Mouse (Mus musculus) bone marrow, adult 2 months (tissue): ENCODE measurements around the gene Ska2. TPM values are rescaled to one million over a fixed set of nuclear protein-coding genes. Genes with fewer than 3 reads are reported as not detected.

Source experiments
- H3K27ac ChIP-seq: fragments of 200-500 bp; 2 replicates; pipeline ENCODE4 v1.5.1; 2012; ENCODE audit warnings: low read depth, mild to moderate bottlenecking, control low read depth, inconsistent platforms, low read length; ENCODE audit not compliant: control insufficient read depth, poor library complexity, insufficient read depth
- H3K4me1 ChIP-seq: fragments of 200-500 bp; 2 replicates; pipeline ENCODE4 v1.6.1; 2011; ENCODE audit warnings: low read length; ENCODE audit not compliant: control insufficient read depth, insufficient read depth
- H3K4me3 ChIP-seq: fragments of 200-500 bp; replicated peaks from 2 replicates; pipeline ENCODE3; 2011; ENCODE audit warnings: mild to moderate bottlenecking, low read depth, low read length, control low read depth; ENCODE audit not compliant: control insufficient read depth
- CTCF ChIP-seq: fragments of 200-500 bp; IDR thresholded peaks from 2 replicates; pipeline ENCODE4 v1.5.1; 2011; ENCODE audit warnings: low read length, control low read depth; ENCODE audit not compliant: control insufficient read depth, insufficient read depth
- POLR2A ChIP-seq: fragments of 200-500 bp; IDR thresholded peaks from 2 replicates; pipeline ENCODE4 v1.6.1; 2011; ENCODE audit warnings: low read depth, mild to moderate bottlenecking, control low read depth, low read length, borderline replicate concordance; ENCODE audit not compliant: control insufficient read depth
- WGBS: fragments of 180-500 bp; shearing (Covaris S2); methylation state at CpG from one replicate; pipeline ENCODE4 v1.1.7; 2018; 5-methylcytosine and 5-hydroxymethylcytosine counted together
- polyA plus RNA-seq: library from polyadenylated mRNA; stranded (reverse); fragments of >200 nt; gene quantifications from 2 replicates; pipeline ENCODE4 v1.2.4, GENCODE M21; 2011; ENCODE audit warnings: low replicate concordance; ENCODE audit not compliant: missing spikeins, insufficient read depth, insufficient read length

Gene Ska2
- polyA plus RNA-seq, 1 experiment, result 47.0 TPM

DNA sequence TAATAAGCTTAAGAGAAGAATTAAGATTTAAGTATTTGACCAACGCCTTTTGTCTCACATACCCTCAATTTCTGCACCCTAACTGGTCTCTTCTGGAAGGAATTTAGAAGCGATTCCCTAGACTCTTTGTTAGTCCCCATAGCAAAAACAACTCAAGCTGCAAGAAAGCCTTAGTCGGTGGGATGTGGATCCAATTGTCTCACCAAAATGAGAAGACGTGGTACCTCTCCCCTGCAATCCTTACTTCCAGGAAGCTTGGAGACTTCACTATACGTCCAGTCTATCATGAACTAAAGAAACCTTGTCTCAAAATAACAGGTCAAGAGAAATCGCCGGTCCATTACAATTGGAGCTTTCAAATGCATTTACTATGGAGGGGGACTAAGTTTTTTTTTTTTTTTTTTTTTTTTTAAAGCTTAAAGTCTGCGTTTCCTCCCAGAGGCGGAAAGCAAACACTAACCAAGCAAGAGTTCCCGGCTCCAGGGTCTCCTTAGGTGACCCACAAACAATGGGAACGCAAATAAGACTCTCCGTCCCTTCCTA, 17.3 kb downstream of the Ska2 start:
- 5% methylated on average over 12 of the region's 12 CpGs for WGBS
- H3K4me1 ChIP-seq, result no peaks in the 10 kb centered on the region
- TF ChIP-seq CTCF (no peak), POLR2A (no peak)
- H3K4me3 ChIP-seq, result peak overlapping the region; percentile 74
- H3K27ac ChIP-seq, result 0 out of 2 replicates have a peak overlapping the region, but pooled peaks have one; percentile 34

DNA sequence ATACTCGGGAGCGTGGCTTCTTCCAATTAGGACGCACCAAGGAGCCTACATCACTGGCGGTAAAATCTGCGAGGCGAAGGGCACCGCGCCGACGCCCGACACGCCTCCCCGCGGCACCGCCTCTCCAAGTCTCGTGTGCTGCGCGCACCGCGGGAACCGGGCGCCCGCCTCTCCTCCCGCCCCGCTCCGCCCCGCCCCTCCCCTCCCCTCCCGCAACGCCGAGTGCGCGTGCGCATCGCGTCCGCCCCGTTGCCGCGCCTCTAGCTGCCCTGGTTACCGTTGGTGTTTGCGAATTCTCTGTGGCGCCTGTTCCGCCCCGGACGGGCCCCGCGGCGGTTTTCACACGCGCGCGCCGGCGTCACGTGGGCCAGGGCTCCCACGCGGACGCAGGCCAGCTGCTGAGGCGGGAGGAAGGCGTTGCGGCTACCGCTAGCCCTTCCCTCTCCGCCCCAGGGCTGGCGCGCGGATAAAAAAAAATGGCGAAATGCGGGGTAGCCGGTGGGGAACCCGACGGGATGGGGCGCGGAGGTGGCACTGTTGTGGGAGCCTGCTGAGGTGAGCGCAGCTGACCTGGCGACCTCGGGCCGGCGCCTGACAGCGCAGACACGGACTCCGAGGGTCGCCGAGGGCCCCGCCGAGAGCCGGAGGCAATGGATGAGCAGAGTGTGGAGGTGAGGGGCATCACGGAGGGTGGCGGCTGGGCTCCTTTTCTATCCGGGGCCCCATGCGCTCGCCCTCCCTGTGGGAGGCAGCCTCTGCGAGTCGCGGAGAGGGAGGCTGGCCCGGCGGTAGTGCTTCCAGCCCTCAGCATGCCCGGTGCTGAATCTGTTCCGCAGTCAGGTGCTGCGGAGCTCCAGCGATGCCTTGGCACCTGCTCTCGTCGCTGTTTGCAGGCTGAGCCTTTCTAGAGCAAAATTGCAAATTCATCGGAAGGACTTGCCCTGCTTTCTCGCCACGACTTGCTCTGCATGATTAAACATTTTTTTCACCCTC, 18.1 kb downstream of the Ska2 start, which contains the start of gene Trim37:
Trim37 (plus strand) TSS at position 254 of the 993 bp plus-strand sequence.
- WGBS, result under 1% methylated on average over 97 of the region's 105 CpGs
- Histone ChIP-seq H3K27ac (peak within 1 kb of the TSS; percentile 89), H3K4me1 (no peaks in the 10 kb centered on the region), H3K4me3 (peak within 1 kb of the TSS; percentile 74)
- TF ChIP-seq CTCF (no peak), POLR2A (peak; percentile 44; the same call in 1 of the 2 replicates)

DNA sequence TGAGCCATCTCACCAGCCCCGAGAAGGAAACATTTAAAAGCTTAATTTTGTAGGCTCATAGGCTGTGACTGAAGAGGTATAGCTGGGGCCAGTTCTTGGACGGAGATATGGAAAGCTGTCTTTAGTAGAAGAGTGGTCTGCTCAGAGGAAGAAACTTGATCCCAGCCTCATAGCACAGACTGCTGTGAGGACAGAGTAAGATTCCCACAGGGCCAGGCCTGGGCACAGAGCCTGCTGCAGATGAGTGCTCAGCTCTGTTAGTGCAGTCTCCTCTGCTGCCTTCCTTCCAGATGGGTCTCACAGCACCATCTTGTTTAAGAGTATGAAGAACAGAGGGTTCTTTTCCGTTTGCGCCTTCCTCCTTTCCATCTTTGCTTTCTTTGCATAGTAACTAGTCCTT, 27.2 kb downstream of the Ska2 start:
- WGBS, result 88% methylated on average over 4 of the region's 4 CpGs
- H3K27ac ChIP-seq, result no peak overlapping the region
- no peak overlapping the region for H3K4me3 ChIP-seq
- TF ChIP-seq CTCF (no peak), POLR2A (no peak)
- no peaks in the 10 kb centered on the region for H3K4me1 ChIP-seq

DNA sequence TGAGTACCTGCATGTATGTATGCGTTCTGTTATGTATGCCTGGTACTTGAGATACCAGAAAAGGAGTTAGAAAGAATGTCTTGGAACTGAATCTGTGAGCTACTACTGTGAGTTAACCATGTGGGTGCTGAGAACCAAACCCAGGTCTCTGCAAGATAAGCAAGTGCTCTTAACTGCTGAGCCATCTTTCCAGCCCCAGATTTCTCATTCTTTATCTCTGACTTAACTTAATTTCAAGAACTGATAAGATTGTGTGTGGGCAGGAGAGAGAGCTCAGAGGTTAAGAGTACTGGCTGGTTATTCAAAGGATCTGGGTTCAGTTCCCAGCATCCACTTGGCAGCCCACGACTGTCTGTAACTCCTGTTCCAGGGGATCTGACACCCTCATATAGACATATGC, 49.0 kb downstream of the Ska2 start:
- WGBS, result 88% methylated on average over 2 of the region's 2 CpGs
- Histone ChIP-seq H3K4me3 (no peak overlapping the region), H3K4me1 (no peaks in the 10 kb centered on the region), H3K27ac (no peak overlapping the region)
- no peak for TF ChIP-seq CTCF
- TF ChIP-seq POLR2A, result no peak

DNA sequence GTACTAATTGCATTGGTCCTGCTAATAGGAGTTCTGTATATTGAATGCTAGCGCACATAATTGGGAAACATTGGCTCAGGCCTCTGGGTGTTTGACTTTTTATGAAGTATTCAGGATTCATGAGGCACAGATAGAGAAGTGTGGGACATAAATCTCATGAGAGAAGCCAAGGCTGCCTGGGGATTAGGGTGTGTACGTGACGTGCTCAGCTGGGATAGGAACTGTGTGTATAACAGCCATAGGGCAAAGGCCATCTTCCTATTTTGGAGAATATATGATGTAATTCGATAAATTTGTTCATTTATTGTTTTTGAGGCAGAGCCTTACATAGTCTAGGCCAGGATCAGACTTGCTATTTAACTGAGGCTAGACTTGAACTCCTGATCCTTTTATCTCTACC, 53.7 kb downstream of the Ska2 start:
- WGBS, result 89% methylated on average over 4 of the region's 4 CpGs
- H3K4me1 ChIP-seq, result no peaks in the 10 kb centered on the region

DNA sequence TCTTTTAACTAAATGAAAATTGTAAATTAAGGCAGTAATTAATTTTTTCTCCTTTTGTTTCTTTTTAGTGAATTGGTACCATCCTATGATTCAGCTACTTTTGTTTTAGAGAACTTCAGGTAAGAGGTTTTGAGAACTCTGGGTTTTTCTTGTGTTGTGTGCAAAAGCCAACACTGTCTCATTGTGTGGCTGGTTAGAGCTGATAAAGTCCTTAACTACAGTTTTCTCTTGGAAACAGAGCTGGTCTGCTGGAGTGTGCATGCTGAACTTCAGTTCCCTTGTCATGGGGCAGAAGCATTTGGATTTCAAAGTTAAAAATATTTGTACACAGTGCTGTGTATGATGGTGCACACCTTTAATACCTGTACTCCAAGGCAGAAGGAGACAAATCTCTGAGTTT, 54.7 kb downstream of the Ska2 start:
- H3K27ac ChIP-seq, result no peak overlapping the region
- no peak overlapping the region for H3K4me3 ChIP-seq
- no peaks in the 10 kb centered on the region for H3K4me1 ChIP-seq
- TF ChIP-seq CTCF (no peak), POLR2A (no peak)

More for the DNA sequence above, 53.7 kb downstream of the Ska2 start:
- H3K27ac ChIP-seq, result no peak overlapping the region
- H3K4me3 ChIP-seq, result no peak overlapping the region
- no peak for TF ChIP-seq CTCF
- TF ChIP-seq POLR2A, result no peak

DNA sequence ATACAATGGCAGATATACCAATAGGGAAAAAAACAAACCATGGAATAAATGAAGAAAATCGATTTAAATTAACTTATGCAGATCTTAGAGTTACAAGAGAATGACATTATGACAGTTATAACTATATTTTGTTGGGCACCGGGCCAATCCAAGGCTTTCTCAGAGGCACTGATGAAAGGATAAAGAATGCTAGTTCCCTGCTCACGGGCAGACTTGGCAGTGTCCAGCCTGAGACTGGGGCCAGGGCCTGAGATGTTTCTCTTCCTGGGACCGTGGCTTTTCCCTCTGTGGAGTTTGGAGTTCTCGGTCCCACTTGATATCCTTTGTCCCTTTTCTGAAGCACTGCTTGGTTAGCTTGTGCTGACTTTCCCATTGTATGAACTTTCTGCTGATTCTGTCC, 64.6 kb downstream of the Ska2 start:
- Histone ChIP-seq H3K4me3 (no peak overlapping the region), H3K27ac (no peak overlapping the region), H3K4me1 (no peaks in the 10 kb centered on the region)
- WGBS, result 81% methylated on average over 5 of the region's 5 CpGs
- no peak for TF ChIP-seq CTCF
- TF ChIP-seq POLR2A, result no peak

Other genes with a start within 250 kb of the Ska2 start
- 3.4 and 4.7 TPM in 2 replicates for gene Ypel2, start 115.5 kb upstream of the Ska2 start, polyA plus RNA-seq
- 2.8 TPM in 2 replicates for gene Gdpd1, start 35.2 kb upstream of the Ska2 start, polyA plus RNA-seq
- 3.5 and 9.5 TPM in 2 replicates for gene Smg8, start 22.5 kb upstream of the Ska2 start, polyA plus RNA-seq
- gene Prr11, start 526 bp upstream of the Ska2 start, polyA plus RNA-seq, result 10.4 and 13.0 TPM in 2 replicates
- gene Trim37, start 17.8 kb downstream of the Ska2 start, polyA plus RNA-seq, result 11.4 and 16.0 TPM in 2 replicates
- 1.5 and 2.9 TPM in 2 replicates for gene Ppm1e, start 249.8 kb downstream of the Ska2 start, polyA plus RNA-seq